Mouse (Mus musculus) midbrain, embryonic 16.5 days (tissue): Measurements from ENCODE around the gene Mettl5. TPM values are rescaled to one million over a fixed set of nuclear protein-coding genes. Genes with fewer than 3 reads are reported as not detected.

Experiments used
- ATAC-seq: fragments of 200-750 bp; cut with Nextera tagmentation; 2 replicates; pipeline ENCODE4 v1.8.0; 2017; ENCODE audit warnings: moderate TSS enrichment
- H3K27ac ChIP-seq: fragments of 300-500 bp; sonication (generic); 2 replicates; pipeline ENCODE4 v1.5.1; 2014; ENCODE audit warnings: mild to moderate bottlenecking, low read length, mixed read lengths
- H3K27me3 ChIP-seq: fragments of 300-500 bp; sonication (generic); 2 replicates; pipeline ENCODE4 v1.6.1; 2014; ENCODE audit warnings: low read depth, low read length, mixed read lengths; ENCODE audit not compliant: control insufficient read depth, insufficient read depth
- H3K36me3 ChIP-seq: fragments of 300-500 bp; sonication (generic); 2 replicates; pipeline ENCODE4 v1.6.1; 2014; ENCODE audit warnings: mild to moderate bottlenecking, low read length, moderate library complexity, mixed read lengths; ENCODE audit not compliant: control insufficient read depth, insufficient read depth
- H3K4me1 ChIP-seq: fragments of 300-500 bp; sonication (generic); 2 replicates; pipeline ENCODE4 v1.6.1; 2014; ENCODE audit warnings: mild to moderate bottlenecking, low read length, mixed read lengths; ENCODE audit not compliant: control insufficient read depth, insufficient read depth
- H3K4me2 ChIP-seq: fragments of 300-500 bp; sonication (generic); 2 replicates; pipeline ENCODE4 v1.6.1; 2014; ENCODE audit warnings: mild to moderate bottlenecking, low read length, mixed read lengths
- H3K4me3 ChIP-seq: fragments of 300-500 bp; sonication (generic); 2 replicates; pipeline ENCODE4 v1.5.1; 2014; ENCODE audit warnings: low read depth, mild to moderate bottlenecking, low read length, moderate library complexity, mixed read lengths
- H3K9ac ChIP-seq: fragments of 300-500 bp; sonication (generic); 2 replicates; pipeline ENCODE4 v1.6.1; 2014; ENCODE audit warnings: low read depth, low read length, mixed read lengths
- H3K9me3 ChIP-seq: fragments of 300-500 bp; sonication (generic); replicated peaks from 2 replicates; pipeline ENCODE4 v1.6.1; 2014; ENCODE audit warnings: mild to moderate bottlenecking, low read length, mixed read lengths; ENCODE audit not compliant: control insufficient read depth, poor library complexity, severe bottlenecking
- WGBS: fragments of 180-500 bp; shearing (Covaris S2); extraction: QIAGEN DNeasy Blood & Tissue Kit; methylation state at CpG from one replicate; pipeline ENCODE4 v1.1.7; 2014; 5-methylcytosine and 5-hydroxymethylcytosine counted together
- polyA plus RNA-seq: library from polyadenylated mRNA; unstranded; fragments of >200 nt; fragmentation: Nextera tagmentation; extraction: Ambion mirVana; gene quantifications from 2 replicates; pipeline ENCODE4 v1.2.1, GENCODE M21; 2015

Mettl5 gene
- polyA plus RNA-seq, 1 experiment from 2014 or later = 32.5 TPM

- Histone ChIP-seq H3K27ac (no peak overlapping the region), H3K4me1 (peaks cover 19% of the 10 kb centered on the region), H3K36me3 (no peaks in the 10 kb centered on the region), H3K4me2 (no peak overlapping the region), H3K4me3 (no peak overlapping the region), H3K27me3 (no peaks in the 10 kb centered on the region), H3K9ac (no peak overlapping the region), H3K9me3 (no peaks in the 10 kb centered on the region)
- 91% methylated on average over 4 of the region's 4 CpGs for WGBS
- no peak for ATAC-seq
These were observed 10.8 kb upstream of the Mettl5 start for GRCm38 (mm10) chr2:69896224-69896581.

GRCm38 (mm10) chr2:69895502-69896223, 10.2 kb upstream of the Mettl5 start:
- H3K27me3 ChIP-seq = no peaks in the 10 kb centered on the region
- H3K9me3 ChIP-seq = no peaks in the 10 kb centered on the region
- peaks cover 19% of the 10 kb centered on the region for H3K4me1 ChIP-seq
- no peak overlapping the region for H3K4me3 ChIP-seq
- no peak for ATAC-seq
- WGBS = 62% methylated on average over 14 of the region's 14 CpGs
- no peak overlapping the region for H3K27ac ChIP-seq
- no peak overlapping the region for H3K4me2 ChIP-seq
- no peak overlapping the region for H3K9ac ChIP-seq
- no peaks in the 10 kb centered on the region for H3K36me3 ChIP-seq

- peaks cover 6% of the 10 kb centered on the region for H3K4me1 ChIP-seq
- no peak overlapping the region for H3K27ac ChIP-seq
- 86% methylated on average over 5 of the region's 5 CpGs for WGBS
- H3K4me3 ChIP-seq = no peak overlapping the region
- no peak overlapping the region for H3K4me2 ChIP-seq
- H3K9ac ChIP-seq = no peak overlapping the region
- no peaks in the 10 kb centered on the region for H3K36me3 ChIP-seq
- no peaks in the 10 kb centered on the region for H3K27me3 ChIP-seq
- no peak for ATAC-seq
- no peaks in the 10 kb centered on the region for H3K9me3 ChIP-seq
These were observed 8.5 kb upstream of the Mettl5 start for GRCm38 (mm10) chr2:69893891-69894290.

GRCm38 (mm10) chr2:69893145-69893544, 7.7 kb upstream of the Mettl5 start:
- Histone ChIP-seq H3K9me3 (no peaks in the 10 kb centered on the region), H3K9ac (no peak overlapping the region), H3K27me3 (no peaks in the 10 kb centered on the region), H3K4me3 (no peak overlapping the region), H3K4me2 (no peak overlapping the region), H3K36me3 (no peaks in the 10 kb centered on the region), H3K27ac (no peak overlapping the region), H3K4me1 (no peaks in the 10 kb centered on the region)
- no peak for ATAC-seq
- 86% methylated on average over 1 of the region's 1 CpGs for WGBS

- ATAC-seq = no peak
- WGBS = 80% methylated on average over 7 of the region's 7 CpGs
- Histone ChIP-seq H3K9me3 (no peaks in the 10 kb centered on the region), H3K4me1 (no peaks in the 10 kb centered on the region; the same call in 1 of the 2 replicates), H3K4me3 (no peak overlapping the region), H3K4me2 (no peak overlapping the region), H3K9ac (no peak overlapping the region), H3K27ac (no peak overlapping the region), H3K27me3 (no peaks in the 10 kb centered on the region), H3K36me3 (no peaks in the 10 kb centered on the region)
These were observed 5.4 kb upstream of the Mettl5 start for GRCm38 (mm10) chr2:69890843-69891242.

- H3K36me3 ChIP-seq = no peaks in the 10 kb centered on the region
- H3K4me1 ChIP-seq = peaks cover 5% of the 10 kb centered on the region; the same call in 1 of the 2 replicates
- no peak for ATAC-seq
- no peak overlapping the region for H3K9ac ChIP-seq
- WGBS = 87% methylated on average over 2 of the region's 2 CpGs
- H3K4me3 ChIP-seq = no peak overlapping the region
- no peaks in the 10 kb centered on the region for H3K27me3 ChIP-seq
- H3K9me3 ChIP-seq = no peaks in the 10 kb centered on the region
- H3K4me2 ChIP-seq = no peak overlapping the region
- H3K27ac ChIP-seq = no peak overlapping the region
These were observed 3.5 kb upstream of the Mettl5 start for GRCm38 (mm10) chr2:69888957-69889356.

- Histone ChIP-seq H3K9ac (peak overlapping the region; percentile 66), H3K9me3 (no peaks in the 10 kb centered on the region), H3K4me1 (peaks cover 5% of the 10 kb centered on the region; the same call in 1 of the 2 replicates), H3K4me2 (peak overlapping the region; percentile 52), H3K27ac (no peak overlapping the region), H3K27me3 (no peaks in the 10 kb centered on the region), H3K4me3 (peak overlapping the region; percentile 38), H3K36me3 (no peaks in the 10 kb centered on the region)
- 6% methylated on average over 12 of the region's 12 CpGs for WGBS
- no peak; the same call in 1 of the 2 replicates for ATAC-seq
These were observed 365 bp downstream of the Mettl5 start for GRCm38 (mm10) chr2:69885050-69885449.

GRCm38 (mm10) chr2:69884581-69884980, 834 bp downstream of the Mettl5 start:
- 67% methylated on average over 6 of the region's 6 CpGs for WGBS
- Histone ChIP-seq H3K4me3 (no peak overlapping the region), H3K27ac (no peak overlapping the region), H3K4me2 (peak overlapping the region; percentile 52), H3K9ac (no peak overlapping the region), H3K4me1 (peaks cover 5% of the 10 kb centered on the region; the same call in 1 of the 2 replicates), H3K9me3 (no peaks in the 10 kb centered on the region), H3K36me3 (no peaks in the 10 kb centered on the region), H3K27me3 (no peaks in the 10 kb centered on the region)
- no peak for ATAC-seq

GRCm38 (mm10) chr2:69883990-69884391, 1.4 kb downstream of the Mettl5 start:
- H3K9ac ChIP-seq = no peak overlapping the region
- 68% methylated on average over 2 of the region's 2 CpGs for WGBS
- ATAC-seq = no peak
- no peak overlapping the region for H3K27ac ChIP-seq
- H3K27me3 ChIP-seq = no peaks in the 10 kb centered on the region
- H3K4me1 ChIP-seq = peaks cover 5% of the 10 kb centered on the region; the same call in 1 of the 2 replicates
- H3K4me3 ChIP-seq = no peak overlapping the region
- H3K4me2 ChIP-seq = no peak overlapping the region
- no peaks in the 10 kb centered on the region for H3K36me3 ChIP-seq
- H3K9me3 ChIP-seq = no peaks in the 10 kb centered on the region
